ENCODE assay signal across 9 mouse cellular contexts in genomic region chr11:18871170-18872081, GRCm38 (mm10).
DNase-seq lines count a peak whose midpoint lies in the region; ATAC-seq lines count a peak whose summit lies in the region.
"Had no signal": no experiment of that assay in that cellular context is flagged by ENCODE, and none has a peak within 500 bp of the region (broad histone marks: within the 10 kb centered on the region; RNA-seq: fewer than 3 reads in every experiment).

No protein-coding gene starts in this region.

- peak overlapping the region; percentile 90 for H3K4me2 ChIP-seq in kidney, embryonic 14.5 days (replicated peaks; ENCODE audit: low read depth, low read length)
- H3K4me2 ChIP-seq in heart, embryonic 11.5 days = peak overlapping the region; percentile 95
- peak overlapping the region; percentile 57 for H3K4me2 ChIP-seq in midbrain, embryonic 12.5 days (replicated peaks)

- no peak for DNase-seq in kidney, adult 11 months
- peak; percentile 73 for DNase-seq in cerebellum, adult 9-10 months
- peak; percentile 56 to 67 for DNase-seq in kidney, postnatal 4 days
- peak; percentile 39 for DNase-seq in yolk sac, embryonic 10.5 days (ENCODE audit: low spot score)
- no peak for DNase-seq in frontal cortex, postnatal 14 days (ENCODE audit: low spot score in 2 of 2)

- H3K36me3 ChIP-seq in kidney, embryonic 14.5 days (ENCODE audit: control insufficient read depth, insufficient read depth, low read length) = no peaks in the 10 kb centered on the region
- no peaks in the 10 kb centered on the region for H3K36me3 ChIP-seq in heart, embryonic 11.5 days (ENCODE audit: control insufficient read depth, insufficient read depth, low read length)
- no peaks in the 10 kb centered on the region for H3K36me3 ChIP-seq in midbrain, embryonic 12.5 days
- H3K36me3 ChIP-seq: G1E had no signal

- peak overlapping the region; percentile 89 for H3K9ac ChIP-seq in kidney, embryonic 14.5 days (ENCODE audit: low read depth, low read length)
- H3K9ac ChIP-seq in heart, embryonic 11.5 days (ENCODE audit: low read depth, low read length) = peak overlapping the region; percentile 73
- peak overlapping the region; percentile 22; the same call in 1 of the 2 replicates for H3K9ac ChIP-seq in midbrain, embryonic 12.5 days (replicated peaks)

- H3K4me3 ChIP-seq in kidney, embryonic 14.5 days (ENCODE audit: low read length) = peak overlapping the region; percentile 49
- H3K4me3 ChIP-seq in heart, embryonic 11.5 days (ENCODE audit: low read depth, low read length) = peak overlapping the region; percentile 53
- H3K4me3 ChIP-seq in midbrain, embryonic 12.5 days = peak overlapping the region; percentile 37

- under 1% methylated on average over 51 of the region's 58 CpGs for WGBS in kidney, embryonic 14.5 days
- under 1% methylated on average over 57 of the region's 58 CpGs for WGBS in heart, embryonic 11.5 days (ENCODE audit: insufficient replicate concordance)
- under 1% methylated on average over 58 of the region's 58 CpGs for WGBS in midbrain, embryonic 12.5 days

- no peaks in the 10 kb centered on the region for H3K9me3 ChIP-seq in kidney, embryonic 14.5 days (ENCODE audit: control insufficient read depth, low read length)
- H3K9me3 ChIP-seq in heart, embryonic 11.5 days (replicated peaks; ENCODE audit: control insufficient read depth, low read length) = no peaks in the 10 kb centered on the region
- no peaks in the 10 kb centered on the region for H3K9me3 ChIP-seq in midbrain, embryonic 12.5 days
- H3K9me3 ChIP-seq: G1E had no signal

- H3K4me1 ChIP-seq in kidney, embryonic 14.5 days (ENCODE audit: control insufficient read depth, insufficient read depth, low read length) = peaks cover 19% of the 10 kb centered on the region; the same call in 1 of the 2 replicates
- H3K4me1 ChIP-seq in heart, embryonic 11.5 days (ENCODE audit: control insufficient read depth, insufficient read depth, low read length) = peaks cover 14% of the 10 kb centered on the region
- H3K4me1 ChIP-seq in midbrain, embryonic 12.5 days = peaks cover 35% of the 10 kb centered on the region

- ATAC-seq in kidney, embryonic 14.5 days (ENCODE audit: low FRiP score, low TSS enrichment) = peak; percentile 64
- peak; percentile 33; the same call in 1 of the 2 replicates for ATAC-seq in heart, embryonic 11.5 days (replicated peaks; ENCODE audit: insufficient number of reproducible peaks, low FRiP score, low TSS enrichment)
- peak; percentile 55; the same call in 1 of the 2 replicates for ATAC-seq in midbrain, embryonic 12.5 days (ENCODE audit: low FRiP score, low read depth)

- H3K27me3 ChIP-seq in kidney, embryonic 14.5 days (ENCODE audit: control insufficient read depth, insufficient read depth, low read length) = no peaks in the 10 kb centered on the region; the same call in 1 of the 2 replicates
- peaks cover 7% of the 10 kb centered on the region; the same call in 1 of the 2 replicates for H3K27me3 ChIP-seq in heart, embryonic 11.5 days (ENCODE audit: control insufficient read depth, insufficient read depth, low read length)
- H3K27me3 ChIP-seq in midbrain, embryonic 12.5 days = peaks cover 59% of the 10 kb centered on the region

- peak overlapping the region; percentile 97 for H3K27ac ChIP-seq in kidney, embryonic 14.5 days (ENCODE audit: low read depth, low read length)
- peak overlapping the region; percentile 13; the same call in 1 of the 2 replicates for H3K27ac ChIP-seq in heart, embryonic 11.5 days (ENCODE audit: low read depth, low read length)
- no peak overlapping the region for H3K27ac ChIP-seq in midbrain, embryonic 12.5 days (replicated peaks)

Comparison
In these comparisons a context has a peak if more than half of its experiments do, and no peak if none do; other contexts are left out.
1. DNase-seq: peak in cerebellum, adult 9-10 months (single experiment), kidney, postnatal 4 days (2 of 2) and yolk sac, embryonic 10.5 days (single experiment); none in kidney, adult 11 months (single experiment) and frontal cortex, postnatal 14 days (0 of 2).
2. H3K9ac ChIP-seq: peak in every context shown above with its lines; median percentile 89 in kidney, embryonic 14.5 days; 73 in heart, embryonic 11.5 days; 22 in midbrain, embryonic 12.5 days.
3. Peak in every context shown above with its lines, with median percentiles within 50 percentile points of each other: ATAC-seq, H3K4me2 ChIP-seq and H3K4me3 ChIP-seq.